Mouse (Mus musculus): ENCODE data around the gene Olfr589.

DNA sequence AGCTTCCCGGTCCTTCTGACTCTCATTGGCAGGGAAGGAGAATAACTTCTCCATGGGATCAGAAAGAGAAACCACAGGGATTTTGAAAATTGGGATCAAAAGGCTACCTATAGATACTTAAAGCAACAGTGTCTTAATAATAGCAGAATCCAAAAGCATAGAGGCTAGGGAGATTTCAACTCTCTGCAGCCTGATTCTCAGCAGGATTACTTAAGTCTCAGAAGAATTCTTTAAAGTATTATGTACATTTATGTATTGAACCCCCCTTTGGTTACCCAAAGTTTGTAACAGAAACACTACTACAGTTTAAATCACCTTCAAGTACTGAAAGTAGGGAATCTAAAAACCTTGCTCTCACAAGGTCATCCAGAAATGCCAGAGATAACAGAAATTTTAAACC, 22.1 kb upstream of the Olfr589 start, which contains the start of gene Olfr591:
- no peak for TF ChIP-seq JUND (IDR thresholded peaks at IDR 0.05; ENCODE audit: low read depth, low read length)
- TF ChIP-seq CTCF (IDR thresholded peaks at IDR 0.05 in 2 of 3, conservative IDR thresholded peaks at IDR 0.05 in 1 of 3; ENCODE audit: control insufficient read depth in 1 of 3, insufficient read depth in 1 of 3, low read depth in 2 of 3, low read length in 3 of 3, poor library complexity in 1 of 3, severe bottlenecking in 1 of 3) = no peak
- TF ChIP-seq UBTF (IDR thresholded peaks at IDR 0.05; ENCODE audit: borderline replicate concordance, insufficient read depth, low read depth, low read length) = no peak
- no peak for TF ChIP-seq MXI1 (IDR thresholded peaks at IDR 0.05; ENCODE audit: low read depth, low read length)

Data from MEL (cell line).